16 mouse cellular contexts compared by ENCODE assay signal in the genomic region with DNA sequence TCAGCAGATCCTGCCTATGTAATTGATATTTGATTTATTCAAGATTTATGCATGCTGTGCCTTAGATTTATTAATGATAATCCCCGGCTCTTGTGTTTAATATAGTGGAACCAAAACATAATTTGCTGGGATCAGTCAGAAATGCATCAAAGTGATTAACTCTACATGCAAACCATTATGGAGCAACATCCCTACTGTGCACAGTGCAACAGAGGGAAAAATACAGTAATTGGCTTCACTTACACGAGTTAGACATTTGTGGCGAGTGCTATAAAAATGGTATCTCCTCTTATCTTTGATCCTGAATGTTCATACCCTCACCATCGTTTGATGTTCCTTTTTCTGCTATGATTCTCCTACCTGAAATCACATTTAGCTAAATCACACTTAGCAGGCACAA.
"Had no signal": no experiment of that assay in that cellular context is flagged by ENCODE, and none has a peak within 500 bp of the region (broad histone marks: within the 10 kb centered on the region; RNA-seq: fewer than 3 reads in every experiment).

No protein-coding gene starts in this region.

- H3K4me3 ChIP-seq: liver, embryonic 12.5 days; midbrain, embryonic 12.5 days; myocyte had no signal

- H3K27me3 ChIP-seq: liver, embryonic 12.5 days; midbrain, embryonic 12.5 days had no signal

- H3K36me3 ChIP-seq: liver, embryonic 12.5 days; midbrain, embryonic 12.5 days had no signal

- H3K4me2 ChIP-seq: liver, embryonic 12.5 days; lung, embryonic 14.5 days; midbrain, embryonic 12.5 days had no signal

- H3K9me3 ChIP-seq: liver, embryonic 12.5 days; midbrain, embryonic 12.5 days had no signal

- H3K27ac ChIP-seq: liver, embryonic 12.5 days; liver, embryonic 14.5 days; midbrain, embryonic 12.5 days had no signal

- ATAC-seq: liver, embryonic 12.5 days had no signal

- H3K4me1 ChIP-seq: liver, embryonic 12.5 days; midbrain, embryonic 12.5 days had no signal

- H3K9ac ChIP-seq: liver, embryonic 12.5 days; liver, embryonic 14.5 days; lung, embryonic 14.5 days; midbrain, embryonic 12.5 days had no signal

- DNase-seq: lung, adult 18-20 months; lung, postnatal 10 days; lung, postnatal 4 days; retina, postnatal 1 day; right cerebral cortex, adult 18-20 months; right cerebral cortex, postnatal 25 days; right cerebral cortex, postnatal 4 days; spleen, adult 18-20 months; thymus, adult 18-20 months; thymus, postnatal 14 days; thymus, postnatal 36 days had no signal
